Mouse (Mus musculus) kidney, embryonic 14.5 days (tissue): ENCODE data around the gene Cuedc1. TPM values are rescaled to one million over a fixed set of nuclear protein-coding genes. Genes with fewer than 3 reads are reported as not detected.
A peak's percentile ranks its signal among the peaks of the same experiment; 100 is the strongest.

Source experiments
- ATAC-seq: fragments of 200-750 bp; cut with Nextera tagmentation; 2 replicates; pipeline ENCODE4 v1.8.0; 2017; ENCODE audit warnings: moderate number of reproducible peaks, mild to moderate bottlenecking, moderate TSS enrichment, moderate library complexity; ENCODE audit not compliant: low FRiP score, low TSS enrichment
- H3K27ac ChIP-seq: fragments of 300-500 bp; sonication (generic); 2 replicates; pipeline ENCODE4 v1.5.1; 2014; ENCODE audit warnings: low read depth, mild to moderate bottlenecking, low read length, moderate library complexity, mixed read lengths
- H3K27me3 ChIP-seq: fragments of 300-500 bp; sonication (generic); 2 replicates; pipeline ENCODE4 v1.6.1; 2014; ENCODE audit warnings: mild to moderate bottlenecking, low read length; ENCODE audit not compliant: control insufficient read depth, insufficient read depth
- H3K36me3 ChIP-seq: fragments of 300-500 bp; sonication (generic); 2 replicates; pipeline ENCODE4 v1.6.1; 2014; ENCODE audit warnings: low read length, mixed read lengths; ENCODE audit not compliant: control insufficient read depth, insufficient read depth
- H3K4me1 ChIP-seq: fragments of 300-500 bp; sonication (generic); 2 replicates; pipeline ENCODE4 v1.6.1; 2014; ENCODE audit warnings: low read length, mixed read lengths; ENCODE audit not compliant: control insufficient read depth, insufficient read depth
- H3K4me2 ChIP-seq: fragments of 300-500 bp; sonication (generic); replicated peaks from 2 replicates; pipeline ENCODE4 v1.6.1; 2014; ENCODE audit warnings: low read depth, mild to moderate bottlenecking, low read length
- H3K4me3 ChIP-seq: fragments of 300-500 bp; sonication (generic); 2 replicates; pipeline ENCODE4 v1.5.1; 2014; ENCODE audit warnings: mild to moderate bottlenecking, low read length
- H3K9ac ChIP-seq: fragments of 300-500 bp; sonication (generic); 2 replicates; pipeline ENCODE4 v1.6.1; 2014; ENCODE audit warnings: low read depth, mild to moderate bottlenecking, low read length, moderate library complexity
- H3K9me3 ChIP-seq: fragments of 300-500 bp; sonication (generic); 2 replicates; pipeline ENCODE4 v1.6.1; 2016; ENCODE audit warnings: low read length; ENCODE audit not compliant: control insufficient read depth
- WGBS: fragments of 180-500 bp; shearing (Covaris S2); extraction: QIAGEN DNeasy Blood & Tissue Kit; methylation state at CpG from one replicate; pipeline ENCODE4 v1.1.7; 2014; 5-methylcytosine and 5-hydroxymethylcytosine counted together
- polyA plus RNA-seq: library from polyadenylated mRNA; unstranded; fragments of >200 nt; fragmentation: Nextera tagmentation; extraction: Ambion mirVana; gene quantifications from 2 replicates; pipeline ENCODE4 v1.2.1, GENCODE M21; 2014

Cuedc1 gene
- polyA plus RNA-seq, 1 experiment from 2014 or later = 17.0 TPM

DNA sequence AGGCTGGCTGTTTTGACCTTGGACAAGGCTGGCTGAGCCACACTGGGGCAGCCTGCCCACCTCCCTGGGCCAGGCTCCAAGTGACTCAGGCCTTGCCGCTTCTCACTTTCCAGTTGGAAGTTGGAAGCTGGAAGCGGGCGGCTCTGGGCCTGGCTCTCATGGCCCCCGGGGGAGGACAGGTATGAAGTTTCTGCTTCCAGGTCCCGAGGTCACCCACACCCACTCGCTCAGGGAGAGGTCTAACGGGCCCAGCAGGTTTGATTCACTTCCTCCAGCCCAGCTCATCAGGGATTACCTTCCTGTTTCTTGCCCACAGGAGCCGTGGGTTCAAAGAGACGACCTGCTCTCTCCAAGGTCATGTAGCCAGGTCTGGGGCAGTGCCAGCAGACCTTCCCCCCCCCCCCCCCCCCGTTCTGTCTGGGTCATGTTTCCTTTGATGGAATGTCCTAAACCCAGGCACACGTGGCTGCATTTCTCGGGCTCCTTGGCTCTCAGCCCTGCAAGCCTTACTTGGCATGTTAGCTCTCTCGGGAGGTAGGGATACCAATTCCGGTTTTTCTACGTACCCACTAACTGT is 67.0 kb downstream of the Cuedc1 start:
- Histone ChIP-seq H3K27me3 (no peaks in the 10 kb centered on the region; the same call in 1 of the 2 replicates), H3K27ac (peak overlapping the region; percentile 64), H3K36me3 (no peaks in the 10 kb centered on the region), H3K9ac (peak overlapping the region; percentile 31; the same call in 1 of the 2 replicates), H3K9me3 (no peaks in the 10 kb centered on the region), H3K4me3 (no peak overlapping the region), H3K4me2 (no peak overlapping the region; the same call in 1 of the 2 replicates), H3K4me1 (peaks cover 46% of the 10 kb centered on the region)
- ATAC-seq = 0 out of 2 replicates have a peak, but pooled peaks have one; percentile 8
- WGBS = 11% methylated on average over 15 of the region's 15 CpGs

DNA sequence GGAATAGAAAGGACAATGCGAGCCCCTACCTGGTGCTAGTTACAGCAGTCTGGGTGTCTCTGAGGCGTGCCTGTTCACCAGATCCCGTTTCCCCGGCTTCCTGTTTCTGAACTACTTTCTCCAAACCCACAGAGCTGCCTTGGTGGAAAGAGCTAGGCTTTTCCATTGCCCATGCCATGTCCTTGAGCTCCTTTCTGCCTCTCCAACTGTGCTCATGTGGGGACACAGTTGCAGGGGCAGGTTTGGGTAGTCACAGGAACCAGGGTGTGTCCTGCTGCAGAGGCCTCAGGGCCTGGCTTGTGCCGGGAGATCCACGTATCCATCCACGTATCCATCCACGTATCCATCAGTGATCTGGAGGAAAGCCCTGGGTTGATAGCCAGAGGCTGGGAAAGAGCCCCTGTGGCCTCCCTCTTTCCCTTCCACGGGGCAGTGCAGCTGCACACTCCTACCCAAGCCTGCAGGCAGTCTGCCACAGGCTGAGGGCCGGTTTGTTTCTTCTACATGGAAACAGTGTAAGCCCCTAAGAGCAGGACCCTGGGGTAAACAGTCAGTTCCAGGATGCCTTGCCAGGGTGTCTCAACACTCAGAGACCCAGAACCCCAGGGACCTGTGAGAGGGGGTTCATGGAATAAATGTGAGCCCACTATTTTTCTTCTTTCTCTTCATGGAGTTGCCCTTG is 68.0 kb downstream of the Cuedc1 start:
- ATAC-seq = no peak

DNA sequence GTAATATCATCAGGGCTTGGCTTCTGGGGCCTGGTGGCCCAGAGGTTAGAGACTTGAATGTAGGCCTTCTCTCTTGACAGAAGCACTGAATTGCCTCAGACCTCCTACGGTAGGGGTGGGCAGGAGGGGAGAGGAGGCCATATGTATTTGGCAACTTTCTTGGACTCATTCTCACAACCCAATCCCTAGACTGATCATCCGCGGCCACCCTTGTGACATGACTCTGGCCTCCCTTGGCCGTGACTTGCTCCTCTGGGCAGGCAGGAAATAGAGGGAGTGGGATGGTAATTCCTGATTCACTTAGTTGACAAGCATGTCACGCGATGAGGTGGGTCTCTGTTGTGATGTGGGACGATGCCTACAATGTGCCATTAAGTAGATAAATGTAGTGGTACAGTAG is 68.6 kb downstream of the Cuedc1 start:
- Histone ChIP-seq H3K4me2 (no peak overlapping the region), H3K36me3 (no peaks in the 10 kb centered on the region), H3K4me1 (peaks cover 35% of the 10 kb centered on the region), H3K9ac (no peak overlapping the region), H3K4me3 (no peak overlapping the region), H3K27ac (no peak overlapping the region), H3K27me3 (no peaks in the 10 kb centered on the region; the same call in 1 of the 2 replicates), H3K9me3 (no peaks in the 10 kb centered on the region)
- ATAC-seq = no peak
- WGBS = 73% methylated on average over 7 of the region's 7 CpGs

More for the DNA sequence above, 68.0 kb downstream of the Cuedc1 start:
- WGBS = 69% methylated on average over 10 of the region's 10 CpGs
- Histone ChIP-seq H3K9ac (0 out of 2 replicates have a peak overlapping the region, but pooled peaks have one; percentile 23), H3K4me1 (peaks cover 38% of the 10 kb centered on the region), H3K4me2 (no peak overlapping the region), H3K4me3 (no peak overlapping the region), H3K27me3 (no peaks in the 10 kb centered on the region; the same call in 1 of the 2 replicates), H3K27ac (no peak overlapping the region), H3K9me3 (no peaks in the 10 kb centered on the region), H3K36me3 (no peaks in the 10 kb centered on the region)

DNA sequence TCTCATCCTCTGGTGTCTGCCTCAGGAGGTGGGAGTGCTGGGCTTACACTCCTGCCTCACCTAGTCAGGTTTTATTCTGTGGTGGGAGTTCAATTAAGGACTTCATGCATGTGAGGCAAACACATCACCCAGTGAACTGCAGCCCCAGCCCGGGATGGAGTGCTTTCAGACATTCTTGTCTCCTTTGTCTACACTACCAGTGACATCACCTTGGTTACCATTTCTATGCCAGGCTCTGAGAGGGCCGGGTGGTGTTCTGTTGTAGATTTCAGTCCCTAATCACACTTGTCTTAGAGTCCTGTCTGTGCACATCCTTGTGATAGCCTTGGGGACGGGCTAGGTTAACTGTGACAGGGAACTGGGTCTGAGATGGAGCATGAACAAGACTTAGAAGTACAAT is 70.8 kb downstream of the Cuedc1 start:
- peaks cover 48% of the 10 kb centered on the region for H3K4me1 ChIP-seq
- H3K27ac ChIP-seq = no peak overlapping the region
- no peak overlapping the region for H3K4me3 ChIP-seq
- no peaks in the 10 kb centered on the region; the same call in 1 of the 2 replicates for H3K27me3 ChIP-seq
- H3K9me3 ChIP-seq = no peaks in the 10 kb centered on the region
- no peaks in the 10 kb centered on the region for H3K36me3 ChIP-seq
- H3K9ac ChIP-seq = no peak overlapping the region
- WGBS = 73% methylated on average over 3 of the region's 3 CpGs
- no peak overlapping the region for H3K4me2 ChIP-seq
- no peak for ATAC-seq

DNA sequence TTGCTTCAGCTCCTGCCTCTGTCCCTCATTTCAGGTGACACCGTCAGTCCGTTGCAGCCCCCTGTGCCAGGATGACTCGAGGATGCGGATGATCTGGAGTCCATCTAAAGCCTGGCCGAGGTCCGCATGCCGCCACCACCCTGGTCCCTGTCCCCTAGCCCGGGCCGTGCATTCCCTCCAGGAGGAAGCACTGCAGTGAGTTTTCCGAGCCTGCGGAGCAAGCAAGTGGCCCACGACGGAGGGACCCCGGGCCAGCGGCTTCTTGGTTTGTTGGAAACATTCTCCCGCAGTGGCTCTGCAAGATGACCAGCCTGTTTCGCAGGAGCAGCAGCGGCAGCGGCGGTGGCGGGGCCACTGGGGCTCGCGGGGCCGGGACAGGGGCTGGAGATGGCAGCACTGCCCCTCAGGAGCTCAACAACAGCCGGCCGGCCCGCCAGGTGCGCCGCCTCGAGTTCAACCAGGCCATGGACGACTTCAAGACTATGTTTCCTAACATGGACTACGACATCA is 71.7 kb downstream of the Cuedc1 start:
- ATAC-seq = no peak
- Histone ChIP-seq H3K9me3 (no peaks in the 10 kb centered on the region), H3K36me3 (no peaks in the 10 kb centered on the region), H3K4me1 (peaks cover 47% of the 10 kb centered on the region), H3K27ac (no peak overlapping the region), H3K27me3 (no peaks in the 10 kb centered on the region; the same call in 1 of the 2 replicates), H3K4me3 (peak overlapping the region; percentile 6; the same call in 1 of the 2 replicates), H3K9ac (peak overlapping the region; percentile 37; the same call in 1 of the 2 replicates), H3K4me2 (peak overlapping the region; percentile 41)
- 19% methylated on average over 32 of the region's 32 CpGs for WGBS

DNA sequence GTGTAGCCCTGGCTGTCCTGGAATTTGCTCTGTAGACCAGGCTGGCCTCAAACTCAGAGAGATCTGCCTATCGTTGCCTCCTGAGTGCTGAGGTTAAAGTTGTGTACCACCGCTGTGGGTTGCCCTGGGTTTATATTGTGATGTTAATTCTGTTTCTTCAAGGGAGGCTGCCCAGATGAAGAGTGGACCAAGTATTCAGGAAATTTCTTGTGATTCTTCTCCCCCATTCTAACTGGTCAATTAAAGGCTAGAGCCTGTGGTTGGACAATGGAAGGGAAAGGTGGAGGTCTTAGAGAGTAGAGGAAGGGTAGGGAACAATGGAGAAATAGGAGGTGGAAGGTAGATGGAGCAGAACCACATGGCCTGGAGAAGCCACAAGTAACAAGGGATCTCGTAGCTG is 72.7 kb downstream of the Cuedc1 start:
- Histone ChIP-seq H3K9me3 (no peaks in the 10 kb centered on the region), H3K27ac (no peak overlapping the region), H3K9ac (no peak overlapping the region), H3K4me1 (peaks cover 38% of the 10 kb centered on the region), H3K36me3 (no peaks in the 10 kb centered on the region), H3K27me3 (no peaks in the 10 kb centered on the region; the same call in 1 of the 2 replicates), H3K4me3 (no peak overlapping the region), H3K4me2 (no peak overlapping the region)
- no peak for ATAC-seq
- WGBS = 79% methylated on average over 3 of the region's 3 CpGs

DNA sequence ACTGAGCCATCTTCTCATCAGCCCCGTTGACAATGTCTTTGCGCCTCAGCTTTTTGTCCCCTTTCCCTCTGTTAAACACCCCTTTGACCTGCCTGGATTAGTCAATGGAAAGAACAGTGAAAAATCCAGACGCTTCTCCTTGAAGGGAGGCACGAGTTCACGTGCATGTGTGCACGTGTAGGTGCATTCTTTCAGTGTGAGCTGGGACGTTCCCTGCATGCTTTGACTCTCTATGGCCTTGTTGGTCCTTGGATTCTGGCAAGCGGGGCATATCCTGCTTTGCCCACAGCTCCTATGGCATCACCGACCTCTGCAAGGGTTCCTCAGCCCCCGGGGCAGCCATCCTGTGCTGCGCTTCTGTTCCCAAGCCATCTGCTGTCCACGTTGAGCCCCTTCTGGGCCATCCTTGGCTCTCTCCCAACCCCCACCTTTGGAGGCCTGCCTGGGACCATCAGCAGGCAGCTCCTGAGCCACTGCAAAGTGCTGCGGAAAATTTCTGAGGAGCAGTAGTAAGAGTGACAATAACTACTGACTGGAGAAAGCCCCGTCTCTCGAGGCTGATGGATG is 74.1 kb downstream of the Cuedc1 start:
- Histone ChIP-seq H3K27me3 (no peaks in the 10 kb centered on the region; the same call in 1 of the 2 replicates), H3K4me1 (peaks cover 29% of the 10 kb centered on the region), H3K9me3 (no peaks in the 10 kb centered on the region), H3K27ac (no peak overlapping the region), H3K9ac (no peak overlapping the region), H3K4me3 (no peak overlapping the region), H3K36me3 (no peaks in the 10 kb centered on the region; the same call in 1 of the 2 replicates), H3K4me2 (no peak overlapping the region)
- ATAC-seq = no peak
- 75% methylated on average over 15 of the region's 15 CpGs for WGBS

DNA sequence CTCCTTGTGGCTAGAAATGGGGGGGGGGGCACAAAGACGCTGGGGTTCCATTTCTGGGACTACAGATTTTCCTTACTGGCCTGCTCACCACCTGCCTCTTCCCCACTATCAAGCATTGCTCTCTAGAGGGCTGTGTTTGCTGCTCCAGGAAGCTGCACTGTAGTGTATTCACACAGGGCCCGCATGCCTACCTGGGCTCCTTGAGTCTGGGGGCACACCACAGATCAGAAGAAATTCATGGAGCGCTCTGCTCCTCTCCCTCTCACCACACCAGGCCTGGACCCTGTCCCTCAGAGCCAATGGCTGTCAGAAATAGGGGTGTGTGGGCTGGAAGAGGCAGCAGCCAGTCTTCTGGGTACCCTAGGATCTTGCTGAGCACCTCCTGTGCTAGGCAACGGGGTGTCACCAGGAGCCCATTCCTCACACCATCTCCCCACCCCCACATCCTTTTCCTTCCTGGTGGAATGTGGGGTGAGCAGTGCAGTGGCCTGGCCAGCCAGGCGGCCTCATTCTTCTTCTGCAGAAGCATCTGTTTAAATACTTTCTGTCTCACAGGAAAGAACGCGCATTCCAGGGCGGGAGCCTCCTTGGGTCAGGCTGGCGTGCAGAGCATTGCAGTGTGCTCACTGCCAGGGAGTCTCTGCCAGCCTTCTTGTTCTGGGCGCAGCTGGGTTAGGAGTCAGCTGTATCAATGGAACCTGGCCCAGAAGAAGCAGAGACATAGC is 74.9 kb downstream of the Cuedc1 start:
- Histone ChIP-seq H3K9me3 (no peaks in the 10 kb centered on the region), H3K27me3 (no peaks in the 10 kb centered on the region; the same call in 1 of the 2 replicates), H3K4me3 (no peak overlapping the region), H3K4me1 (peaks cover 29% of the 10 kb centered on the region), H3K36me3 (no peaks in the 10 kb centered on the region; the same call in 1 of the 2 replicates), H3K27ac (peak overlapping the region; percentile 57; the same call in 1 of the 2 replicates), H3K4me2 (no peak overlapping the region), H3K9ac (no peak overlapping the region; the same call in 1 of the 2 replicates)
- 35% methylated on average over 10 of the region's 10 CpGs for WGBS
- ATAC-seq = peak; percentile 74
